24 mouse cellular contexts compared by ENCODE assay signal in genomic region chr5:18414892-18415291, GRCm38 (mm10). TPM values are rescaled to one million over a fixed set of nuclear protein-coding genes. Genes with fewer than 3 reads are reported as not detected.
DNase-seq lines count a peak whose midpoint lies in the region; ATAC-seq and TF ChIP-seq lines count a peak whose summit lies in the region.
"Had no signal": no experiment of that assay in that cellular context is flagged by ENCODE, and none has a peak within 500 bp of the region (broad histone marks: within the 10 kb centered on the region; RNA-seq: fewer than 3 reads in every experiment).

No protein-coding gene starts in this region.

- no peaks in the 10 kb centered on the region for H3K27me3 ChIP-seq in forebrain, embryonic 15.5 days
- no peaks in the 10 kb centered on the region for H3K27me3 ChIP-seq in forebrain, embryonic 12.5 days
- no peaks in the 10 kb centered on the region for H3K27me3 ChIP-seq in midbrain, embryonic 11.5 days (ENCODE audit: control insufficient read depth, insufficient read depth, low read length)
- H3K27me3 ChIP-seq in midbrain, embryonic 16.5 days (ENCODE audit: control insufficient read depth, insufficient read depth, low read depth, low read length) = no peaks in the 10 kb centered on the region
- H3K27me3 ChIP-seq: CH12.LX; embryonic facial prominence, embryonic 15.5 days; hindbrain, embryonic 12.5 days had no signal

- H3K36me3 ChIP-seq in forebrain, embryonic 15.5 days = no peaks in the 10 kb centered on the region
- H3K36me3 ChIP-seq in forebrain, embryonic 12.5 days (replicated peaks) = no peaks in the 10 kb centered on the region
- H3K36me3 ChIP-seq in midbrain, embryonic 11.5 days (ENCODE audit: control insufficient read depth, insufficient read depth, low read length) = no peaks in the 10 kb centered on the region
- H3K36me3 ChIP-seq in midbrain, embryonic 16.5 days (ENCODE audit: control insufficient read depth, insufficient read depth, low read length) = no peaks in the 10 kb centered on the region
- H3K36me3 ChIP-seq: embryonic facial prominence, embryonic 15.5 days; heart, embryonic 10.5 days; hindbrain, embryonic 12.5 days had no signal

- H3K4me1 ChIP-seq in forebrain, embryonic 15.5 days = no peaks in the 10 kb centered on the region
- no peaks in the 10 kb centered on the region for H3K4me1 ChIP-seq in forebrain, embryonic 12.5 days
- no peaks in the 10 kb centered on the region for H3K4me1 ChIP-seq in midbrain, embryonic 11.5 days (ENCODE audit: control insufficient read depth, insufficient read depth, low read length)
- no peaks in the 10 kb centered on the region for H3K4me1 ChIP-seq in midbrain, embryonic 16.5 days (ENCODE audit: control insufficient read depth, insufficient read depth, low read length)
- H3K4me1 ChIP-seq: embryonic facial prominence, embryonic 15.5 days; heart, embryonic 10.5 days; hindbrain, embryonic 12.5 days had no signal

- TF ChIP-seq CTCF in brain, embryonic 14.5 days (IDR thresholded peaks at IDR 0.05; ENCODE audit: borderline replicate concordance, extremely low read depth, insufficient read depth, insufficient read length) = no peak

- no peak overlapping the region for H3K4me3 ChIP-seq in forebrain, embryonic 15.5 days
- H3K4me3 ChIP-seq in forebrain, embryonic 12.5 days (replicated peaks) = no peak overlapping the region
- H3K4me3 ChIP-seq in midbrain, embryonic 11.5 days (ENCODE audit: low read depth, low read length) = no peak overlapping the region
- no peak overlapping the region for H3K4me3 ChIP-seq in midbrain, embryonic 16.5 days (ENCODE audit: low read depth, low read length)
- H3K4me3 ChIP-seq: embryonic facial prominence, embryonic 15.5 days; erythroblast, embryonic 14.5 days; heart, embryonic 10.5 days; hindbrain, embryonic 12.5 days had no signal

- no peaks in the 10 kb centered on the region for H3K9me3 ChIP-seq in forebrain, embryonic 15.5 days
- no peaks in the 10 kb centered on the region for H3K9me3 ChIP-seq in forebrain, embryonic 12.5 days
- H3K9me3 ChIP-seq in midbrain, embryonic 11.5 days (ENCODE audit: control insufficient read depth, low read length) = no peaks in the 10 kb centered on the region
- H3K9me3 ChIP-seq in midbrain, embryonic 16.5 days (replicated peaks; ENCODE audit: control insufficient read depth, low read length, poor library complexity, severe bottlenecking) = no peaks in the 10 kb centered on the region
- H3K9me3 ChIP-seq: embryonic facial prominence, embryonic 15.5 days; heart, embryonic 10.5 days; hindbrain, embryonic 12.5 days had no signal

- DNase-seq in midbrain, embryonic 11.5 days (ENCODE audit: low spot score, missing footprints) = peak; percentile 28
- peak; percentile 38 for DNase-seq in brain, embryonic 14.5 days (ENCODE audit: low read depth)
- no peak for DNase-seq in spleen, postnatal 14 days (ENCODE audit: low spot score in 2 of 2)
- DNase-seq in retina, postnatal 1 day = no peak
- DNase-seq: adrenal gland, adult 2 months; adrenal gland, postnatal 25 days; cerebellum, adult 11 months; cerebellum, adult 8-10 months; cerebellum, postnatal 14 days; embryo, embryonic 11 days; gastrocnemius, postnatal 10 days; heart, adult 18-20 months; heart, postnatal 10 days; heart, postnatal 4 days had no signal

- no peak overlapping the region for H3K4me2 ChIP-seq in forebrain, embryonic 15.5 days (replicated peaks)
- no peak overlapping the region for H3K4me2 ChIP-seq in forebrain, embryonic 12.5 days
- H3K4me2 ChIP-seq in midbrain, embryonic 11.5 days = no peak overlapping the region
- no peak overlapping the region for H3K4me2 ChIP-seq in midbrain, embryonic 16.5 days (ENCODE audit: low read length)
- H3K4me2 ChIP-seq: embryonic facial prominence, embryonic 15.5 days; hindbrain, embryonic 12.5 days had no signal

- WGBS in forebrain, embryonic 15.5 days = 29% methylated on average over 3 of the region's 3 CpGs
- WGBS in forebrain, embryonic 12.5 days = 37% methylated on average over 3 of the region's 3 CpGs
- 51% methylated on average over 3 of the region's 3 CpGs for WGBS in midbrain, embryonic 11.5 days
- WGBS in midbrain, embryonic 16.5 days = 33% methylated on average over 3 of the region's 3 CpGs

- ATAC-seq in forebrain, embryonic 15.5 days (replicated peaks) = peak; percentile 38; the same call in 1 of the 2 replicates
- ATAC-seq in forebrain, embryonic 12.5 days (ENCODE audit: low FRiP score) = no peak
- no peak for ATAC-seq in midbrain, embryonic 11.5 days (ENCODE audit: low FRiP score)
- no peak for ATAC-seq in midbrain, embryonic 16.5 days
- ATAC-seq: hindbrain, embryonic 16.5 days; inflammation-experienced regulatory T-cells, adult 6 months had no signal

- no peak for TF ChIP-seq POLR2A in brain, embryonic 14.5 days (IDR thresholded peaks at IDR 0.05; ENCODE audit: borderline replicate concordance, extremely low read depth, insufficient read depth, insufficient read length, poor library complexity, severe bottlenecking)

- no peak overlapping the region; the same call in 1 of the 2 replicates for H3K27ac ChIP-seq in forebrain, embryonic 15.5 days (replicated peaks)
- no peak overlapping the region for H3K27ac ChIP-seq in forebrain, embryonic 12.5 days
- H3K27ac ChIP-seq in midbrain, embryonic 11.5 days (ENCODE audit: low read depth, low read length) = no peak overlapping the region
- H3K27ac ChIP-seq in midbrain, embryonic 16.5 days (ENCODE audit: low read length) = no peak overlapping the region
- H3K27ac ChIP-seq: embryonic facial prominence, embryonic 15.5 days; heart, embryonic 10.5 days; hindbrain, embryonic 12.5 days had no signal

- no peak overlapping the region for H3K9ac ChIP-seq in forebrain, embryonic 15.5 days (replicated peaks)
- H3K9ac ChIP-seq in forebrain, embryonic 12.5 days = no peak overlapping the region
- H3K9ac ChIP-seq in midbrain, embryonic 11.5 days (ENCODE audit: low read length) = no peak overlapping the region
- no peak overlapping the region for H3K9ac ChIP-seq in midbrain, embryonic 16.5 days (ENCODE audit: low read depth, low read length)
- H3K9ac ChIP-seq: embryonic facial prominence, embryonic 15.5 days; hindbrain, embryonic 12.5 days had no signal

RNA-seq across cellular contexts. Expression of gene Gnai1, which starts 54.7 kb away (rescaled TPM):
- 64.4 and 66.7 TPM in 2 replicates for polyA plus RNA-seq in forebrain, embryonic 15.5 days (2015; fragmentation: Nextera tagmentation; extraction: Ambion mirVana)
- polyA plus RNA-seq in forebrain, embryonic 12.5 days (2016; fragmentation: Nextera tagmentation; extraction: Ambion mirVana) = 21.3 and 21.6 TPM in 2 replicates
- polyA plus RNA-seq in midbrain, embryonic 11.5 days (2014; fragmentation: Nextera tagmentation; extraction: Ambion mirVana) = 29.3 and 30.6 TPM in 2 replicates
- polyA plus RNA-seq in midbrain, embryonic 16.5 days (2015; fragmentation: Nextera tagmentation; extraction: Ambion mirVana) = 104 and 109 TPM in 2 replicates
- polyA plus RNA-seq in brain, embryonic 14.5 days (2012; rRNA removed) = 35.4 and 43.4 TPM in 2 replicates
- polyA plus RNA-seq: erythroblast, embryonic 14.5 days; inflammation-experienced regulatory T-cells, adult 6 months had no signal

Comparison
In these comparisons a context has a peak if more than half of its experiments do, and no peak if none do; other contexts are left out.
1. DNase-seq: peak in midbrain, embryonic 11.5 days (single experiment) and brain, embryonic 14.5 days (single experiment); none in spleen, postnatal 14 days (0 of 2) and retina, postnatal 1 day (single experiment).